Mouse (Mus musculus) heart, adult 2 months (tissue): Measurements from ENCODE around the gene Srp68. TPM values are rescaled to one million over a fixed set of nuclear protein-coding genes. Genes with fewer than 3 reads are reported as not detected.
"Not testable (repeated sequence)": the region's sequence is repeated elsewhere in the genome, so short reads cannot be mapped to it uniquely, and the experiment has no call there.

ENCODE experiments used
- DNase-seq, 2 experiments: peaks; one replicate each; pipeline ENCODE4 v3.0.0; 2021
- H3K27ac ChIP-seq: fragments of 200-600 bp; 2 replicates; pipeline ENCODE4 v1.8.1; 2022
- H3K27me3 ChIP-seq: fragments of 200-500 bp; 2 replicates; pipeline ENCODE4 v1.6.1; 2012; ENCODE audit warnings: mild to moderate bottlenecking, low read length, inconsistent platforms, mixed read lengths; ENCODE audit not compliant: control insufficient read depth, insufficient read depth
- H3K36me3 ChIP-seq: fragments of 200-500 bp; 2 replicates; pipeline ENCODE4 v1.6.1; 2012; ENCODE audit warnings: low read length, inconsistent platforms; ENCODE audit not compliant: control insufficient read depth, insufficient read depth
- H3K4me1 ChIP-seq: fragments of 200-500 bp; 2 replicates; pipeline ENCODE4 v1.6.1; 2011; ENCODE audit warnings: low read length; ENCODE audit not compliant: control insufficient read depth, insufficient read depth
- H3K4me3 ChIP-seq: fragments of 200-600 bp; 2 replicates; pipeline ENCODE4 v1.8.1; 2022
- H3K79me2 ChIP-seq: fragments of 200-500 bp; replicated peaks from 2 replicates; pipeline ENCODE4 v1.6.1; 2012; ENCODE audit warnings: mild to moderate bottlenecking, inconsistent platforms, low read length, moderate library complexity, mixed read lengths; ENCODE audit not compliant: control insufficient read depth, insufficient read depth
- H3K9ac ChIP-seq: fragments of 200-500 bp; 2 replicates; pipeline ENCODE4 v1.6.1; 2012; ENCODE audit warnings: low read depth, mild to moderate bottlenecking, control low read depth, inconsistent platforms, low read length, mixed read lengths
- CTCF ChIP-seq: fragments of 200-600 bp; IDR thresholded peaks from 2 replicates; pipeline ENCODE4 v1.8.1; 2022; ENCODE audit warnings: antibody characterized with exemption, mild to moderate bottlenecking, moderate library complexity
- EP300 ChIP-seq: fragments of 200-500 bp; IDR thresholded peaks from 2 replicates; pipeline ENCODE4 v1.6.1; 2011; ENCODE audit warnings: low read depth, low read length, control low read depth; ENCODE audit not compliant: insufficient read depth
- POLR2A ChIP-seq: fragments of 200-500 bp; IDR thresholded peaks from 2 replicates; pipeline ENCODE4 v1.6.1; 2011; ENCODE audit warnings: mild to moderate bottlenecking, low read depth, low read length, control low read depth; ENCODE audit not compliant: insufficient read depth
- WGBS: fragments of 180-500 bp; shearing (Covaris S2); methylation state at CpG from one replicate; pipeline ENCODE4 v1.1.7; 2018; 5-methylcytosine and 5-hydroxymethylcytosine counted together
- intact Hi-C: fragments of 180-260 bp; cut with DNase I; formaldehyde crosslinking; loops from one replicate; pipeline ENCODE4 v1.15.1; 2025
- polyA plus RNA-seq: library from polyadenylated mRNA; depleted of rRNA; stranded (reverse); fragments of >200 nt; gene quantifications from 2 replicates; pipeline ENCODE4 v1.2.3, GENCODE M21; 2012
- total RNA-seq, 2 experiments: library from RNA; stranded (reverse); gene quantifications; 2 replicates each; pipeline ENCODE4 v1.2.3; 2021

Gene Srp68
- total and polyA plus RNA-seq, 3 experiments: 40.0 to 71.2 (median 61.5) TPM

DNA sequence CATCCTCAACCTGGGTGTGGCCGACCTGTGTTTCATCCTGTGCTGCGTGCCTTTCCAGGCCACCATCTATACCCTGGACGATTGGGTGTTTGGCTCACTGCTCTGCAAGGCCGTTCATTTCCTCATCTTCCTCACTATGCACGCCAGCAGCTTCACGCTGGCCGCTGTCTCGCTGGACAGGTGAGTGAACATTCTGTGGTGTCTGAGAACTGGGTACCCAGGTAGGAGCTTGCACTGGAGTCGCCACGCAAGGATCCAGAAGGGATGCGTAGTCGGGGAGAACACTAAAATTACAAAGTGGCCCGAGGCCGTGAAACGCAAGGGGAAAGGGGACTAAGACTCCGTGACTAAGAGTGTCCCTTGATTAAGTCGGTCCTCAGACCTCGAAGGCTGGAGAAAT, 7.7 kb upstream of the Srp68 start:
- intact Hi-C loops: no loop called here
- Histone ChIP-seq H3K36me3 (no peaks in the 10 kb centered on the region), H3K4me1 (no peaks in the 10 kb centered on the region; the same call in 1 of the 2 replicates), H3K79me2 (no peaks in the 10 kb centered on the region), H3K27me3 (peaks cover 13% of the 10 kb centered on the region), H3K27ac (no peak overlapping the region), H3K4me3 (no peak overlapping the region), H3K9ac (no peak overlapping the region)
- 3% methylated on average over 18 of the region's 18 CpGs for WGBS
- no peak for DNase-seq
- TF ChIP-seq POLR2A (no peak), CTCF (no peak), EP300 (no peak)

DNA sequence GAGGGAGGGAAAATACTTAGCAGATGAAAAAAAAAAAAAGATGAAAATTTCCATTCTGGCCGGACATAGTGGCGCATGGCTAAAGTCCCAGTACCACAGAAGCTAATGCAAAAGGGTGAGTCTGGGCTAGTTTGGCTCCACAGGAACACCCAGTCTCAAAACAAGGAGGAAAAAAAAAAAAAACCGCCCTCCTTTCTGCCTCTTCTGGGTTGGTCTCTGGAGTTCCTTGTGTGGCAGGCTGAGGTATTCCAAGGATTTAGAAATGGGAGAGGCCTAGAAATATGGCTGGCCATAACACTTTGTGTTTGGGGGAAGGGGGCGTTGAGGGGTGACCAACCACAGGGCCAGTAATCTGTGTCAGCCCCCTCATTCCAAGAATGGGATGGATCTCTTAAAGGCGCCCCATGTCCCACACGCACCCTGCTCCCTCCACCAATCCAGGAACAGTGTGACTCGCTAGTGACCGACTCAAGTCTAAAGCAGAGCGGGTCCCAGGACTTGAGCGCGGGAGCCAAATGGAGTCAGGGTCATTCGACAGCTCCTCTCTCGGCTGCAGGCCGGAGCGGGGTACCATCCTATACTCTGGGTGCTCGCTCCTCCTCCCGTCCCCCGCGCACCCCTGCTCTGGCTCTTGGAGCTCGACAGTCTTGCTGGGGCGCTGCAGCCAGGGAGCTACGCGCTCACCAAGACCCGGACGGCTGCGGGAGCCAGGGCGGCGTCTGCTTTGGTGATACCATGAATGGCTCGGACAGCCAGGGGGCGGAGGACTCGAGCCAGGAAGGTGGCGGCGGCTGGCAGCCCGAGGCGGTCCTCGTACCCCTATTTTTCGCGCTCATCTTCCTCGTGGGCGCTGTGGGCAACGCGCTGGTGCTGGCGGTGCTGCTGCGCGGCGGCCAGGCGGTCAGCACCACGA, 7.0 kb upstream of the Srp68 start, which contains the start of gene Galr2:
Gene Galr2 (plus strand): TSS at position 189 of the 913 bp plus-strand sequence.
- no peak within 1 kb of the TSS for H3K9ac ChIP-seq
- H3K4me3 ChIP-seq: no peak within 1 kb of the TSS
- H3K79me2 ChIP-seq: no peaks in the 10 kb centered on the region
- no peak for TF ChIP-seq POLR2A
- 9% methylated on average over 48 of the region's 48 CpGs for WGBS
- H3K27me3 ChIP-seq: peaks cover 13% of the 10 kb centered on the region
- intact Hi-C loops: no loop called here
- no peaks in the 10 kb centered on the region; the same call in 1 of the 2 replicates for H3K4me1 ChIP-seq
- no peak within 1 kb of the TSS for H3K27ac ChIP-seq
- no peaks in the 10 kb centered on the region for H3K36me3 ChIP-seq
- no peak for DNase-seq

- H3K4me1 ChIP-seq, H3K36me3 ChIP-seq, H3K4me3 ChIP-seq, DNase-seq, H3K9ac ChIP-seq, intact Hi-C loops, H3K79me2 ChIP-seq, H3K27me3 ChIP-seq, H3K27ac ChIP-seq: not testable (repeated sequence)
- 83% methylated on average over 1 of the region's 1 CpGs for WGBS
These were observed 3.2 kb upstream of the Srp68 start for GRCm38 (mm10) chr11:116277184-116277583.

GRCm38 (mm10) chr11:116273469-116274044, 460 bp downstream of the Srp68 start:
- intact Hi-C loops: loop anchor here (2.0 kb wide), 1 partner anchor 33 kb away; the partner anchor contains the start of gene Exoc7
- DNase-seq: no peak
- no peaks in the 10 kb centered on the region for H3K36me3 ChIP-seq
- no peaks in the 10 kb centered on the region for H3K27me3 ChIP-seq
- TF ChIP-seq CTCF (no peak), EP300 (no peak), POLR2A (no peak)
- H3K27ac ChIP-seq: peak overlapping the region; percentile 74
- H3K4me1 ChIP-seq: peaks cover 7% of the 10 kb centered on the region
- H3K9ac ChIP-seq: peak overlapping the region; percentile 85
- peak overlapping the region; percentile 78 for H3K4me3 ChIP-seq
- H3K79me2 ChIP-seq: 0 out of 2 replicates have a peak, but pooled peaks cover 3% of the 10 kb centered on the region
- WGBS: under 1% methylated on average over 39 of the region's 39 CpGs

DNA sequence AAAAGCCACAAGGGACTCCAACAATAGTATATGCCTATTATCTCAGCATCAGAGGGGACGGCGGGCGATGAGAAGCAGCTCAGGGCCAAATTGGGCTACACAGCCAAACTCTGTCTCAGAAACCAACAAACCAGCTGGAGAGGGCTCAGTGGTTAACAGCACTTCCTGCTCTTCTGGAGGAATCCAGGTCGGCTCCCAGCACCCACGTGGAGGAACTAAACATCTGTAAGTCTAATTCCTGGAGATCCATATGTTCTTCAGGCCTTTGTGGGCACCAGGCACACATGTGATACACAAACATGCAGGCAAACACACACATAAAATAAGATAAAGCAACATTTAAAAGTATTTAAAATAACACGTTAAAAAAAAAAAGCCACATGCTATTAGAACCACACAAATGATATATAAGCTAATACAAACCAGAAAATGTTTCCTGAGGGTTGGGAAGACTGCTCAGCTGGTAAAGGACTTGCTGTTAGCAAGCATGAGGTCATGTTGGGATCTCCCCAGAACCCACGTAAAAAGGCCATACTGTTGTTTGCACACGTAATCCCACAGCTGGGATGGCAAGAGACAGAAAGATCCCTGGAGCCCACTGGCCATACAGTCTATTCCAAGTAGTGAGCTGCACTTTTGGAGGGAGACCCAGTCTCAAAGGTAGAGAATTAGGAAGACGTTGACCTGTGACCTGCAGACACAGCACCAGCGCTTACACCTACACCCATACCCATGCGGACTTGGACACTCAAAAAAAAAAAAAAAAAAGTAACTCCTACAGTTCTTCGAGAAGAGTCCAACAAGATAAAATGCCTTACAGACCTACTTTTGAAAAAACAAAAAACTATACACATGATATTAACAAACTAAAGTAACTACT, 1.2 kb downstream of the Srp68 start:
- no peaks in the 10 kb centered on the region for H3K27me3 ChIP-seq
- peaks cover 7% of the 10 kb centered on the region for H3K4me1 ChIP-seq
- DNase-seq: no peak
- peak overlapping the region; percentile 78 for H3K4me3 ChIP-seq
- H3K9ac ChIP-seq: no peak overlapping the region; the same call in 1 of the 2 replicates
- no peak overlapping the region for H3K27ac ChIP-seq
- TF ChIP-seq EP300: no peak
- H3K36me3 ChIP-seq: no peaks in the 10 kb centered on the region
- H3K79me2 ChIP-seq: 0 out of 2 replicates have a peak, but pooled peaks cover 3% of the 10 kb centered on the region
- WGBS: 28% methylated on average over 12 of the region's 12 CpGs
- intact Hi-C loops: no loop called here
